Mouse (Mus musculus) forebrain, embryonic 16.5 days (tissue): ENCODE results near the gene Ppp4r2. TPM values are rescaled to one million over a fixed set of nuclear protein-coding genes. Genes with fewer than 3 reads are reported as not detected.

ENCODE experiments used
- ATAC-seq: fragments of 200-750 bp; cut with Nextera tagmentation; 2 replicates; pipeline ENCODE4 v1.8.0; 2017; ENCODE audit warnings: mild to moderate bottlenecking, moderate library complexity
- H3K27ac ChIP-seq: fragments of 300-500 bp; sonication (generic); 2 replicates; pipeline ENCODE4 v1.5.1; 2014; ENCODE audit warnings: low read length, control low read depth
- H3K27me3 ChIP-seq: fragments of 300-500 bp; sonication (generic); replicated peaks from 2 replicates; pipeline ENCODE4 v1.6.1; 2014; ENCODE audit warnings: low read length; ENCODE audit not compliant: control insufficient read depth, insufficient read depth
- H3K36me3 ChIP-seq: fragments of 300-500 bp; sonication (generic); 2 replicates; pipeline ENCODE4 v1.6.1; 2014; ENCODE audit not compliant: control insufficient read depth, insufficient read depth
- H3K4me1 ChIP-seq: fragments of 300-500 bp; sonication (generic); replicated peaks from 2 replicates; pipeline ENCODE4 v1.6.1; 2014; ENCODE audit warnings: low read length; ENCODE audit not compliant: control insufficient read depth, insufficient read depth
- H3K4me2 ChIP-seq: fragments of 300-500 bp; sonication (generic); 2 replicates; pipeline ENCODE4 v1.6.1; 2014; ENCODE audit warnings: mild to moderate bottlenecking, low read length, control low read depth
- H3K4me3 ChIP-seq: fragments of 300-500 bp; sonication (generic); replicated peaks from 2 replicates; pipeline ENCODE4 v1.5.1; 2014; ENCODE audit warnings: mild to moderate bottlenecking, low read length, control low read depth
- H3K9ac ChIP-seq: fragments of 300-500 bp; sonication (generic); replicated peaks from 2 replicates; pipeline ENCODE4 v1.6.1; 2014; ENCODE audit warnings: low read depth, low read length, control low read depth
- H3K9me3 ChIP-seq: fragments of 300-500 bp; sonication (generic); 2 replicates; pipeline ENCODE4 v1.6.1; 2016; ENCODE audit warnings: low read length; ENCODE audit not compliant: control insufficient read depth
- WGBS: fragments of 180-500 bp; shearing (Covaris S2); extraction: QIAGEN DNeasy Blood & Tissue Kit; methylation state at CpG from one replicate; pipeline ENCODE4 v1.1.7; 2014; 5-methylcytosine and 5-hydroxymethylcytosine counted together
- polyA plus RNA-seq: library from polyadenylated mRNA; unstranded; fragments of >200 nt; fragmentation: Nextera tagmentation; extraction: Ambion mirVana; gene quantifications from 2 replicates; pipeline ENCODE4 v1.2.1, GENCODE M21; 2015

The Ppp4r2 gene
- polyA plus RNA-seq, 1 experiment from 2014 or later, result 23.9 TPM

GRCm38 (mm10) chr6:100802381-100803083 is 30.9 kb upstream of the Ppp4r2 start:
- H3K27me3 ChIP-seq, result no peaks in the 10 kb centered on the region
- no peaks in the 10 kb centered on the region for H3K9me3 ChIP-seq
- ATAC-seq, result no peak

GRCm38 (mm10) chr6:100803250-100803649 is 30.2 kb upstream of the Ppp4r2 start:
- Histone ChIP-seq H3K4me2 (no peak overlapping the region), H3K9me3 (no peaks in the 10 kb centered on the region), H3K36me3 (no peaks in the 10 kb centered on the region), H3K27ac (no peak overlapping the region), H3K4me3 (no peak overlapping the region), H3K27me3 (no peaks in the 10 kb centered on the region), H3K4me1 (no peaks in the 10 kb centered on the region), H3K9ac (no peak overlapping the region)
- 96% methylated on average over 3 of the region's 3 CpGs for WGBS
- ATAC-seq, result no peak

More at GRCm38 (mm10) chr6:100802381-100803083, 30.9 kb upstream of the Ppp4r2 start:
- H3K27ac ChIP-seq, result no peak overlapping the region
- H3K9ac ChIP-seq, result no peak overlapping the region
- H3K36me3 ChIP-seq, result no peaks in the 10 kb centered on the region
- no peak overlapping the region for H3K4me2 ChIP-seq
- 82% methylated on average over 13 of the region's 13 CpGs for WGBS
- H3K4me1 ChIP-seq, result no peaks in the 10 kb centered on the region
- no peak overlapping the region for H3K4me3 ChIP-seq

- Histone ChIP-seq H3K27ac (no peak overlapping the region), H3K4me3 (no peak overlapping the region), H3K9me3 (no peaks in the 10 kb centered on the region), H3K36me3 (no peaks in the 10 kb centered on the region), H3K9ac (no peak overlapping the region), H3K4me1 (no peaks in the 10 kb centered on the region), H3K4me2 (no peak overlapping the region), H3K27me3 (no peaks in the 10 kb centered on the region)
- ATAC-seq, result no peak
- WGBS, result 85% methylated on average over 9 of the region's 9 CpGs
These were observed 26.2 kb upstream of the Ppp4r2 start for GRCm38 (mm10) chr6:100807187-100807586.

- Histone ChIP-seq H3K9ac (no peak overlapping the region), H3K4me2 (no peak overlapping the region), H3K36me3 (no peaks in the 10 kb centered on the region), H3K4me1 (no peaks in the 10 kb centered on the region), H3K9me3 (no peaks in the 10 kb centered on the region), H3K4me3 (no peak overlapping the region), H3K27ac (no peak overlapping the region), H3K27me3 (no peaks in the 10 kb centered on the region)
- WGBS, result 68% methylated on average over 1 of the region's 1 CpGs
- no peak for ATAC-seq
These were observed 25.7 kb upstream of the Ppp4r2 start for GRCm38 (mm10) chr6:100807746-100808145.

GRCm38 (mm10) chr6:100808221-100808778 is 25.1 kb upstream of the Ppp4r2 start:
- no peaks in the 10 kb centered on the region for H3K4me1 ChIP-seq
- no peak for ATAC-seq
- no peak overlapping the region for H3K27ac ChIP-seq
- H3K4me3 ChIP-seq, result no peak overlapping the region
- no peaks in the 10 kb centered on the region for H3K9me3 ChIP-seq
- H3K36me3 ChIP-seq, result no peaks in the 10 kb centered on the region
- 89% methylated on average over 6 of the region's 6 CpGs for WGBS
- no peak overlapping the region for H3K4me2 ChIP-seq
- no peak overlapping the region for H3K9ac ChIP-seq
- H3K27me3 ChIP-seq, result no peaks in the 10 kb centered on the region

- Histone ChIP-seq H3K4me3 (no peak overlapping the region), H3K9me3 (no peaks in the 10 kb centered on the region), H3K9ac (no peak overlapping the region), H3K4me1 (no peaks in the 10 kb centered on the region), H3K36me3 (no peaks in the 10 kb centered on the region), H3K4me2 (no peak overlapping the region), H3K27me3 (no peaks in the 10 kb centered on the region), H3K27ac (no peak overlapping the region)
- WGBS, result 95% methylated on average over 4 of the region's 4 CpGs
- no peak for ATAC-seq
These were observed 23.3 kb upstream of the Ppp4r2 start for GRCm38 (mm10) chr6:100810117-100810516.

- Histone ChIP-seq H3K9me3 (no peaks in the 10 kb centered on the region), H3K4me3 (no peak overlapping the region), H3K36me3 (no peaks in the 10 kb centered on the region), H3K4me1 (no peaks in the 10 kb centered on the region), H3K4me2 (no peak overlapping the region), H3K27ac (no peak overlapping the region), H3K27me3 (no peaks in the 10 kb centered on the region), H3K9ac (no peak overlapping the region)
- ATAC-seq, result no peak
- WGBS, result 88% methylated on average over 3 of the region's 3 CpGs
These were observed 21.7 kb upstream of the Ppp4r2 start for GRCm38 (mm10) chr6:100811731-100812130.

GRCm38 (mm10) chr6:100821367-100821766 is 12.1 kb upstream of the Ppp4r2 start:
- Histone ChIP-seq H3K9me3 (no peaks in the 10 kb centered on the region), H3K27me3 (no peaks in the 10 kb centered on the region), H3K4me1 (no peaks in the 10 kb centered on the region), H3K4me2 (no peak overlapping the region), H3K36me3 (no peaks in the 10 kb centered on the region), H3K9ac (no peak overlapping the region), H3K27ac (no peak overlapping the region), H3K4me3 (no peak overlapping the region)
- ATAC-seq, result no peak
- WGBS, result 82% methylated on average over 2 of the region's 2 CpGs

- H3K27me3 ChIP-seq, result no peaks in the 10 kb centered on the region
- no peaks in the 10 kb centered on the region for H3K4me1 ChIP-seq
- no peak overlapping the region for H3K9ac ChIP-seq
- H3K36me3 ChIP-seq, result no peaks in the 10 kb centered on the region
- H3K9me3 ChIP-seq, result no peaks in the 10 kb centered on the region
- WGBS, result 90% methylated on average over 1 of the region's 1 CpGs
- no peak overlapping the region for H3K4me2 ChIP-seq
- no peak overlapping the region for H3K4me3 ChIP-seq
- ATAC-seq, result no peak
- H3K27ac ChIP-seq, result no peak overlapping the region
These were observed 10.1 kb upstream of the Ppp4r2 start for GRCm38 (mm10) chr6:100823356-100823755.
